Mouse (Mus musculus) heart, postnatal 0 days (tissue): ENCODE results near the gene Sugp2. TPM values are rescaled to one million over a fixed set of nuclear protein-coding genes. Genes with fewer than 3 reads are reported as not detected.

Experiments
- ATAC-seq: fragments of 200-750 bp; cut with Nextera tagmentation; 2 replicates; pipeline ENCODE4 v1.8.0; 2017; ENCODE audit warnings: low read depth, moderate number of reproducible peaks, moderate library complexity; ENCODE audit not compliant: insufficient read depth
- DNase-seq: peaks from one replicate; pipeline ENCODE4 v3.0.0-alpha.2; 2016; ENCODE audit warnings: low spot score
- H3K27ac ChIP-seq: fragments of 300-500 bp; sonication (generic); 2 replicates; pipeline ENCODE4 v1.5.1; 2014; ENCODE audit warnings: low read depth, mild to moderate bottlenecking
- H3K27me3 ChIP-seq: fragments of 300-500 bp; sonication (generic); 2 replicates; pipeline ENCODE4 v1.6.1; 2014; ENCODE audit warnings: low read length, mixed read lengths; ENCODE audit not compliant: control insufficient read depth, insufficient read depth
- H3K36me3 ChIP-seq: fragments of 300-500 bp; sonication (generic); replicated peaks from 2 replicates; pipeline ENCODE4 v1.6.1; 2014; ENCODE audit warnings: low read length, mixed read lengths; ENCODE audit not compliant: control insufficient read depth, insufficient read depth
- H3K4me1 ChIP-seq: fragments of 300-500 bp; sonication (generic); 2 replicates; pipeline ENCODE4 v1.6.1; 2014; ENCODE audit warnings: antibody characterized with exemption; ENCODE audit not compliant: control insufficient read depth, insufficient read depth
- H3K4me2 ChIP-seq: fragments of 300-500 bp; sonication (generic); 2 replicates; pipeline ENCODE4 v1.6.1; 2014; ENCODE audit warnings: low read depth, mild to moderate bottlenecking, low read length, moderate library complexity
- H3K4me3 ChIP-seq: fragments of 300-500 bp; sonication (generic); 2 replicates; pipeline ENCODE4 v1.5.1; 2014; ENCODE audit warnings: low read depth, low read length
- H3K9ac ChIP-seq: fragments of 300-500 bp; sonication (generic); replicated peaks from 2 replicates; pipeline ENCODE4 v1.6.1; 2014; ENCODE audit warnings: low read depth, low read length, mixed read lengths
- H3K9me3 ChIP-seq: fragments of 300-500 bp; sonication (generic); replicated peaks from 2 replicates; pipeline ENCODE4 v1.6.1; 2016; ENCODE audit warnings: low read length; ENCODE audit not compliant: control insufficient read depth
- CTCF ChIP-seq: IDR thresholded peaks from 2 replicates; pipeline ENCODE4 v1.5.1; 2016; ENCODE audit warnings: antibody characterized with exemption, control low read depth, low read depth
- EP300 ChIP-seq: IDR thresholded peaks from 2 replicates; pipeline ENCODE4 v1.6.1; 2016; ENCODE audit warnings: antibody characterized with exemption, low read depth
- WGBS: fragments of 180-500 bp; shearing (Covaris S2); extraction: QIAGEN DNeasy Blood & Tissue Kit; methylation state at CpG from one replicate; pipeline ENCODE4 v1.1.7; 2014; 5-methylcytosine and 5-hydroxymethylcytosine counted together
- polyA plus RNA-seq: library from polyadenylated mRNA; unstranded; fragments of >200 nt; fragmentation: Nextera tagmentation; extraction: Ambion mirVana; gene quantifications from 2 replicates; pipeline ENCODE4 v1.2.1, GENCODE M21; 2015
- total RNA-seq: library from RNA; depleted of rRNA; stranded (reverse); fragments of >200 nt; gene quantifications from 2 replicates; pipeline ENCODE4 v1.2.3, GENCODE M21; 2014; ENCODE audit warnings: low replicate concordance

Gene Sugp2
- total and polyA plus RNA-seq, 2 experiments from 2014 or later, result 15.5 to 48.7 TPM

- Histone ChIP-seq H3K4me2 (no peak overlapping the region), H3K9ac (peak overlapping the region; percentile 21; the same call in 1 of the 2 replicates), H3K4me3 (no peak overlapping the region), H3K9me3 (no peaks in the 10 kb centered on the region), H3K4me1 (peaks cover 21% of the 10 kb centered on the region), H3K36me3 (peaks cover 31% of the 10 kb centered on the region), H3K27ac (peak overlapping the region; percentile 83), H3K27me3 (no peaks in the 10 kb centered on the region)
- ATAC-seq, result peak; percentile 45
- TF ChIP-seq CTCF (no peak), EP300 (no peak)
- peak; percentile 47 for DNase-seq
- 54% methylated on average over 8 of the region's 8 CpGs for WGBS
Measured at GRCm38 (mm10) chr8:70220236-70220840, 13.7 kb upstream of the Sugp2 start.

GRCm38 (mm10) chr8:70220911-70221310, 13.1 kb upstream of the Sugp2 start:
- Histone ChIP-seq H3K4me1 (peaks cover 21% of the 10 kb centered on the region), H3K27ac (peak overlapping the region; percentile 83; the same call in 1 of the 2 replicates), H3K9ac (peak overlapping the region; percentile 21; the same call in 1 of the 2 replicates), H3K9me3 (no peaks in the 10 kb centered on the region), H3K4me3 (no peak overlapping the region), H3K36me3 (peaks cover 35% of the 10 kb centered on the region), H3K4me2 (no peak overlapping the region), H3K27me3 (no peaks in the 10 kb centered on the region)
- TF ChIP-seq CTCF (no peak), EP300 (no peak)
- ATAC-seq (no peak), DNase-seq (no peak)
- 87% methylated on average over 3 of the region's 3 CpGs for WGBS

GRCm38 (mm10) chr8:70222041-70222440, 12.0 kb upstream of the Sugp2 start:
- no peak for ATAC-seq
- Histone ChIP-seq H3K9ac (no peak overlapping the region), H3K36me3 (peaks cover 35% of the 10 kb centered on the region), H3K4me2 (no peak overlapping the region), H3K9me3 (no peaks in the 10 kb centered on the region), H3K4me1 (peaks cover 14% of the 10 kb centered on the region), H3K27ac (no peak overlapping the region), H3K27me3 (no peaks in the 10 kb centered on the region), H3K4me3 (no peak overlapping the region)
- DNase-seq, result no peak
- 83% methylated on average over 12 of the region's 12 CpGs for WGBS
- TF ChIP-seq EP300 (no peak), CTCF (no peak)

GRCm38 (mm10) chr8:70223341-70223740, 10.7 kb upstream of the Sugp2 start:
- peaks cover 43% of the 10 kb centered on the region for H3K36me3 ChIP-seq
- peaks cover 14% of the 10 kb centered on the region for H3K4me1 ChIP-seq
- H3K4me3 ChIP-seq, result no peak overlapping the region
- no peaks in the 10 kb centered on the region for H3K9me3 ChIP-seq
- no peak overlapping the region for H3K27ac ChIP-seq
- H3K9ac ChIP-seq, result no peak overlapping the region
- 39% methylated on average over 6 of the region's 6 CpGs for WGBS
- peak; percentile 42; the same call in 1 of the 2 replicates for ATAC-seq
- no peaks in the 10 kb centered on the region for H3K27me3 ChIP-seq
- no peak for TF ChIP-seq EP300
- TF ChIP-seq CTCF, result peak; percentile 77
- H3K4me2 ChIP-seq, result no peak overlapping the region
- no peak for DNase-seq

GRCm38 (mm10) chr8:70227997-70228396, 6.0 kb upstream of the Sugp2 start:
- TF ChIP-seq CTCF (no peak), EP300 (no peak)
- Histone ChIP-seq H3K9ac (no peak overlapping the region), H3K27ac (no peak overlapping the region), H3K4me3 (no peak overlapping the region), H3K4me1 (0 out of 2 replicates have a peak, but pooled peaks cover under 1% of the 10 kb centered on the region), H3K4me2 (no peak overlapping the region), H3K9me3 (no peaks in the 10 kb centered on the region), H3K27me3 (no peaks in the 10 kb centered on the region), H3K36me3 (peaks cover 56% of the 10 kb centered on the region)
- no peak for ATAC-seq
- DNase-seq, result no peak
- WGBS, result 79% methylated on average over 4 of the region's 4 CpGs

- H3K9ac ChIP-seq, result no peak overlapping the region
- ATAC-seq, result no peak
- H3K9me3 ChIP-seq, result no peaks in the 10 kb centered on the region
- H3K4me2 ChIP-seq, result no peak overlapping the region
- H3K27ac ChIP-seq, result no peak overlapping the region
- WGBS, result 91% methylated on average over 9 of the region's 9 CpGs
- peaks cover 36% of the 10 kb centered on the region for H3K36me3 ChIP-seq
- H3K27me3 ChIP-seq, result no peaks in the 10 kb centered on the region
- H3K4me1 ChIP-seq, result peaks cover 8% of the 10 kb centered on the region
- H3K4me3 ChIP-seq, result no peak overlapping the region
- no peak for TF ChIP-seq EP300
- no peak for TF ChIP-seq CTCF
- no peak for DNase-seq
Measured at GRCm38 (mm10) chr8:70230837-70231236, 3.2 kb upstream of the Sugp2 start.
